Mouse (Mus musculus) intestine, embryonic 16.5 days (tissue): ENCODE measurements around the gene Rab4a. TPM values are rescaled to one million over a fixed set of nuclear protein-coding genes. Genes with fewer than 3 reads are reported as not detected.
"Not testable (repeated sequence)": the region's sequence is repeated elsewhere in the genome, so short reads cannot be mapped to it uniquely, and the experiment has no call there.

Experiments
- ATAC-seq: fragments of 200-750 bp; cut with Nextera tagmentation; 2 replicates; pipeline ENCODE4 v1.8.0; 2017; ENCODE audit warnings: moderate TSS enrichment, moderate library complexity
- H3K27ac ChIP-seq: fragments of 300-500 bp; sonication (generic); 2 replicates; pipeline ENCODE4 v1.5.1; 2014; ENCODE audit warnings: mild to moderate bottlenecking, low read length
- H3K27me3 ChIP-seq: fragments of 300-500 bp; sonication (generic); replicated peaks from 2 replicates; pipeline ENCODE4 v1.6.1; 2014; ENCODE audit warnings: low read length, control low read depth, mixed read lengths; ENCODE audit not compliant: control insufficient read depth, insufficient read depth
- H3K36me3 ChIP-seq: fragments of 300-500 bp; sonication (generic); 2 replicates; pipeline ENCODE4 v1.6.1; 2014; ENCODE audit warnings: low read length, control low read depth; ENCODE audit not compliant: control insufficient read depth, insufficient read depth
- H3K4me1 ChIP-seq: fragments of 300-500 bp; sonication (generic); 2 replicates; pipeline ENCODE4 v1.6.1; 2014; ENCODE audit warnings: low read length, control low read depth, mixed read lengths; ENCODE audit not compliant: control insufficient read depth, insufficient read depth
- H3K4me2 ChIP-seq: fragments of 300-500 bp; sonication (generic); 2 replicates; pipeline ENCODE4 v1.6.1; 2014; ENCODE audit warnings: low read depth, low read length, control low read depth
- H3K4me3 ChIP-seq: fragments of 300-500 bp; sonication (generic); 2 replicates; pipeline ENCODE4 v1.5.1; 2014; ENCODE audit warnings: mild to moderate bottlenecking, low read length
- H3K9ac ChIP-seq: fragments of 300-500 bp; sonication (generic); 2 replicates; pipeline ENCODE4 v1.6.1; 2014; ENCODE audit warnings: low read depth, low read length
- H3K9me3 ChIP-seq: fragments of 300-500 bp; sonication (generic); 2 replicates; pipeline ENCODE4 v1.6.1; 2016; ENCODE audit warnings: low read length, control low read depth; ENCODE audit not compliant: control insufficient read depth
- WGBS: fragments of 180-500 bp; shearing (Covaris S2); extraction: QIAGEN DNeasy Blood & Tissue Kit; methylation state at CpG from one replicate; pipeline ENCODE4 v1.1.7; 2014; 5-methylcytosine and 5-hydroxymethylcytosine counted together
- polyA plus RNA-seq: library from polyadenylated mRNA; unstranded; fragments of >200 nt; fragmentation: Nextera tagmentation; extraction: Ambion mirVana; gene quantifications from 2 replicates; pipeline ENCODE4 v1.2.1, GENCODE M21; 2015

Gene Rab4a
- polyA plus RNA-seq, 1 experiment from 2014 or later: 66.9 TPM

GRCm38 (mm10) chr8:123806374-123806935 lies 670 bp downstream of the Rab4a start:
- peak overlapping the region; percentile 93 for H3K9ac ChIP-seq
- H3K4me2 ChIP-seq: peak overlapping the region; percentile 79
- H3K4me1 ChIP-seq: peaks cover 29% of the 10 kb centered on the region
- no peaks in the 10 kb centered on the region for H3K36me3 ChIP-seq
- H3K9me3 ChIP-seq: no peaks in the 10 kb centered on the region
- H3K27ac ChIP-seq: peak overlapping the region; percentile 83
- ATAC-seq: no peak
- H3K4me3 ChIP-seq: peak overlapping the region; percentile 82
- no peaks in the 10 kb centered on the region for H3K27me3 ChIP-seq
- 4% methylated on average over 12 of the region's 12 CpGs for WGBS

GRCm38 (mm10) chr8:123807024-123807431 lies 1.2 kb downstream of the Rab4a start:
- 4% methylated on average over 14 of the region's 14 CpGs for WGBS
- H3K4me2 ChIP-seq: peak overlapping the region; percentile 79
- H3K9me3 ChIP-seq: no peaks in the 10 kb centered on the region
- peak overlapping the region; percentile 93 for H3K9ac ChIP-seq
- peak overlapping the region; percentile 82 for H3K4me3 ChIP-seq
- peak overlapping the region; percentile 46; the same call in 1 of the 2 replicates for H3K27ac ChIP-seq
- ATAC-seq: peak; percentile 30
- H3K4me1 ChIP-seq: peaks cover 29% of the 10 kb centered on the region
- no peaks in the 10 kb centered on the region for H3K36me3 ChIP-seq
- no peaks in the 10 kb centered on the region for H3K27me3 ChIP-seq

DNA sequence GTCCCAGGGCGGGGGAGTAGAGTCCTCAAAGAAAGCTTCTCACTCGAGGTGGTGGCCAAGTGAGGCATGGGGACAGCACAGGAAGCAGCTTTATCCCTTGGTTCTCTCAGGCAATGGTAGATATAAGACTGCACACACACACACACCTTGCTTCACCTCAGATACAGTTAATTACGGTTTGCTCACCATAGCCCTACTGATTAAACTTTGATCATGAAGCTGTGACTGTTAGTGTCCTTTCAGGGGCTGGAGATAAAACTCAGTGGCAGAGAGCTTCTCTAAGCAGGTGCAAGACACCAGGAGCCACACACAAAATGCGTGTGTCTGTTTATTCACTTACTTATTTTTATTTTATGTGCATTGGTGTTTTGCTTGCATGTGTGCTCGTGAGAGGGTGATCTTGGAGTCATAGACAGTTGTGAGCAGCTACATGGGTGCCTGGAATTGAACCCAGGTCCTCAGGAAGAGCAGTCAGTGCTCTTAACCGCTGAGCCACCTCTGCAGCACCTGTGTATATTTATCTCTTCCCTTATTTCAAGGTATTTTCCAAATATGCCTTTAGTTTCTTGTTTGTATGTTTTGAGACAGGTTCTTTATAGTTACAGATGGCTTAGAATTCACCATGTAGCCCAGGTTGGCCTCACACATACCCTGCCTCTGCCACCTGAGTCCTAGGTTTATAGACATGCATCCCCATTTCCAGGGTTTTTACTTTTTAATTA lies 2.2 kb downstream of the Rab4a start:
- Histone ChIP-seq H3K4me2 (peak overlapping the region; percentile 79), H3K27ac (peak overlapping the region; percentile 7), H3K4me3 (no peak overlapping the region), H3K27me3 (no peaks in the 10 kb centered on the region), H3K4me1 (peaks cover 38% of the 10 kb centered on the region), H3K9ac (peak overlapping the region; percentile 93), H3K9me3 (no peaks in the 10 kb centered on the region), H3K36me3 (no peaks in the 10 kb centered on the region)
- WGBS: 69% methylated on average over 6 of the region's 6 CpGs
- ATAC-seq: no peak

DNA sequence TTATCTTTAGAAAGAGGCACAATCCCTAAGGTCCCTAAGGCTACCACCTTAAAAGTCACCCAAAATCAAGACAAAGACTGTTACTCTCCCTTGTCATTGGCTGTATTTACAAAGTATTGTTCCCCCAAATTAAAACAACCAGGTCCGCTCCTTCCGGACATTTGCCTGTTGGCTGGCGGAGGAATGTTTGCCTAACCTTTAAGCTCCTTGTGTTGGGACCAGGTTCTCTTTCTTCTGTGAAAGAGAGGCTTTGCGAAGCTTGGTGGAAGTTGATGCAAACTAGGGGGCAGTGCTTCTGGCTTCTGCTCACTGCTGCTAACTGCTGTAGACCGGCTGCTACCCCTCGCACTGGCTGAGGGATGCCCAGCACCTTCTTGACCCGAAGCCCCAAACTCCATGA lies 2.9 kb downstream of the Rab4a start:
- H3K9me3 ChIP-seq: no peaks in the 10 kb centered on the region
- WGBS: 74% methylated on average over 7 of the region's 7 CpGs

DNA sequence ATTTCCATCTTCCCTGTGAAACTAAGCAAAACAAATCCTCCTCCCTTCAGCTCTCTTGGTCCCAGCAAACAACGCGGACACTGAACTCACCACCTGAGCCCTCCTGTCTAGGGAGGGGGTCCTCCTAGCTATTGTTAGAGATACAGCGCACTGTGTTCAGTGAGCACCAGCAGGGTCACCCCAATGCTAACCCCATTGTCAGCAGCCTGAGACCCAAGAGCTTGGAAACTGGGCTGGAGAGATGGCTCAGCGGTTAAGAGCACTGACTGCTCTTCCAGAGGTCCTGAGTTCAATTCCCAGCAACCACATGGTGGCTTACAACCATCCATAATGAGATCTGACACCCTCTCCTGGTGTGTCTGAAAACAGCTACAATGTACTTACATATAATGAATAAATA lies 3.6 kb downstream of the Rab4a start:
- 88% methylated on average over 4 of the region's 4 CpGs for whole genome bisulfite sequencing
- H3K9ac ChIP-seq, H3K27ac ChIP-seq, H3K9me3 ChIP-seq, H3K4me3 ChIP-seq, H3K27me3 ChIP-seq, H3K4me2 ChIP-seq, ATAC-seq, H3K36me3 ChIP-seq: not testable (repeated sequence)
- H3K4me1 ChIP-seq: peaks cover 45% of the 10 kb centered on the region

More for the DNA sequence above, 2.9 kb downstream of the Rab4a start:
- H3K4me3 ChIP-seq: no peak overlapping the region
- H3K36me3 ChIP-seq: no peaks in the 10 kb centered on the region
- no peak overlapping the region for H3K9ac ChIP-seq
- no peak for ATAC-seq
- no peak overlapping the region for H3K4me2 ChIP-seq
- H3K27ac ChIP-seq: no peak overlapping the region
- H3K27me3 ChIP-seq: no peaks in the 10 kb centered on the region
- peaks cover 42% of the 10 kb centered on the region for H3K4me1 ChIP-seq

GRCm38 (mm10) chr8:123812227-123812626 lies 6.4 kb downstream of the Rab4a start:
- Histone ChIP-seq H3K4me2 (no peak overlapping the region), H3K4me3 (no peak overlapping the region), H3K9me3 (no peaks in the 10 kb centered on the region), H3K4me1 (peaks cover 48% of the 10 kb centered on the region), H3K9ac (no peak overlapping the region), H3K36me3 (no peaks in the 10 kb centered on the region; the same call in 1 of the 2 replicates), H3K27me3 (no peaks in the 10 kb centered on the region), H3K27ac (no peak overlapping the region)
- no peak for ATAC-seq
- 86% methylated on average over 5 of the region's 5 CpGs for WGBS

DNA sequence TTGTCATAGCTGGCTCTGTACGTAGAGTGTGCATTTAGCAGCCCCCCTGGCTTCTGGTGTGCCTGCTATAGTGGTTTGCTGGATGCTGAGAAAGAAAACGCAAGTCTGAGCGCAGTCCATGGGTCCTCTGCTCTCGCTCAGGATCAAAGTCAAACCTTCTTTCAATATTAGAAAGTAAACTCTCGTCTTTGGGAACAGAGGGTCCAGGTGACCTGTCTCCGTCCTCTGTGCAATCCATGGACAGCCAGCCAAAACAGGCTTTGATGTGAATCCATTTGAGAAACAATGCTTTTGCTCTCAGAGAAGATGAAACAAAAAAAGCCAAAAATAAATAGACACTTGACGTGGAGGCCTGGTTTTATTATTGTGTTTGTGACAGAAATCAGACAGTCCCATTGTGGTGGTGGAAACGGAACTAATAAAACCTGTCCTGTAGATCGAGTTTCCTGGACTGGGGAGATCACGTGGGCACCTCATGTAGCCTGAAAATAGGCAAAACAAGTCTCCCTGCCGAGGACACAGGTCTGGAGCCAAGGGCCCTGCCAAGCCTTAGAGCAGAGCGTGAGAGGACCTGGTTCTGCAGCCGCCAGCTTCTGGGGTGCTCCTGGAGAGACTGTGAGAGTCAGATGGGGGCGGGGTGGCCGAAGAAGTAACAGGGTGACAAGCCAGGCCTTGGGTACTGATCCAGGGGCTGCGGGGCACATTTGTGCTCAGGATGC lies 7.5 kb downstream of the Rab4a start:
- peak overlapping the region; percentile 37 for H3K4me2 ChIP-seq
- ATAC-seq: peak; percentile 70
- peaks cover 37% of the 10 kb centered on the region for H3K4me1 ChIP-seq
- H3K27ac ChIP-seq: peak overlapping the region; percentile 96
- peak overlapping the region; percentile 11; the same call in 1 of the 2 replicates for H3K4me3 ChIP-seq
- H3K27me3 ChIP-seq: no peaks in the 10 kb centered on the region
- peaks cover 5% of the 10 kb centered on the region; the same call in 1 of the 2 replicates for H3K36me3 ChIP-seq
- 61% methylated on average over 16 of the region's 16 CpGs for WGBS
- H3K9me3 ChIP-seq: no peaks in the 10 kb centered on the region
- peak overlapping the region; percentile 44; the same call in 1 of the 2 replicates for H3K9ac ChIP-seq

DNA sequence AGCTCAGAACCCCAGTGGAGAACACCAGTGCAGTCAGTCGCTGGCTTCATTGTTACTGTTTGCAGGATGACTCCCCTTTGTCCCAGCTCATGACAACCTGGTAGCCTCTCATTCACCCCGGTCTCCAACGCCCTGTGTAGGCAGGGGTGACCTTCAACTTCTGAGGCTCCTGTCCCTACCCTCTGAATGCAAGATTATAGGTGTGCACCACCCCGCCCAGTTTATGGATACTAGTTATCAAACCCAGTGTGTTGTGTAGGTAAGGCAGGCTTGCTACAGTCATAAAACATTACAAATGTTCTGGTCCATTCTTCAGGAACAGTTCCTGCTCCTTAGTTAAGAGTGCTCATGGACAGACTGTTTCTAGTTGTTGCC lies 8.1 kb downstream of the Rab4a start:
- peak overlapping the region; percentile 96 for H3K27ac ChIP-seq
- WGBS: 63% methylated on average over 4 of the region's 4 CpGs

GRCm38 (mm10) chr8:123815325-123815724 lies 9.5 kb downstream of the Rab4a start:
- Histone ChIP-seq H3K27ac (no peak overlapping the region), H3K4me1 (peaks cover 36% of the 10 kb centered on the region), H3K36me3 (peaks cover 5% of the 10 kb centered on the region; the same call in 1 of the 2 replicates), H3K4me2 (no peak overlapping the region), H3K9ac (0 out of 2 replicates have a peak overlapping the region, but pooled peaks have one; percentile 37), H3K27me3 (no peaks in the 10 kb centered on the region), H3K4me3 (no peak overlapping the region), H3K9me3 (no peaks in the 10 kb centered on the region)
- 85% methylated on average over 11 of the region's 11 CpGs for WGBS
- no peak for ATAC-seq

More for the DNA sequence above, 8.1 kb downstream of the Rab4a start:
- Histone ChIP-seq H3K4me3 (no peak overlapping the region), H3K4me1 (peaks cover 37% of the 10 kb centered on the region), H3K36me3 (peaks cover 5% of the 10 kb centered on the region; the same call in 1 of the 2 replicates), H3K27me3 (no peaks in the 10 kb centered on the region), H3K9ac (peak overlapping the region; percentile 44; the same call in 1 of the 2 replicates), H3K9me3 (no peaks in the 10 kb centered on the region), H3K4me2 (peak overlapping the region; percentile 37)
- ATAC-seq: peak; percentile 92
